8 mouse cellular contexts compared by ENCODE assay signal in the genomic region with DNA sequence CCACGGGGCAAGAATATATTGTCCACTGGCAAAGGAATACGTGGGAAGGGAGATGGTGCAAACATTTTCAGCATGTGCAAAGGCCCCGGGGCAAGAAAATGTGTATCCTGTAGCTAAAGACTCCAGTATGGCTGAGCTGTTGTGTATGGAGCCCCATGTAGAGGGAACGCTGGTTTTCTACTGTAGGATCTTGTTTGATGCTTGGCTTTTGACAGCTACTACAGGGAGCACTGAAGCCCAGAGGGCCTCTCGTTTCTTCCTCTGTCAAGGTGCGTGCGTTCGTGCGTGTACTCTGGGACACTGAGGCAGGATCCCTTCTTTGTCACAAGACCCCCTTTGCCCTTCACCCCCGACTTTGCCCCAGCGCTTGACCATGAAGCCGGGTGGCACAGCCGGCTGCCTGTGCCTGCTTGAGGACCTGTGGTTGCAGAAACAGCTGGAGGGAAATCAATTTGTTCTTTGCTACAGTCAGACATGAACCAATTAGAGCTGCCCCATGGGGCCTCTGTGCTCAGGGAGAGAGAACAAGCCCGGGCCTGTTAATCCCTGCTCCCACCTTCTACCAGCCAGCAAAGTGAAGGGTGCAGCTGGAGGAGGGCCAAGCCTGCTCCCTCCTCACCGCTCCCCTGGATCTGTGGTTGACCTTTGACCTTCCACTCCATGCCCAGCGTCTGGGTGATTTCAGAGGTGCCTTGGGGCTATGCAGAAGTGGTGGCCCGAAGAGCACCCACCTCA.
DNase-seq lines count a peak whose midpoint lies in the region; ATAC-seq and TF ChIP-seq lines count a peak whose summit lies in the region.
"Had no signal": no experiment of that assay in that cellular context is flagged by ENCODE, and none has a peak within 500 bp of the region (broad histone marks: within the 10 kb centered on the region; RNA-seq: fewer than 3 reads in every experiment).

No protein-coding gene starts in this region.

- no peaks in the 10 kb centered on the region for H3K27me3 ChIP-seq in stomach, embryonic 15.5 days (replicated peaks)
- no peaks in the 10 kb centered on the region for H3K27me3 ChIP-seq in stomach, postnatal 0 days (ENCODE audit: control insufficient read depth, insufficient read depth, low read length)
- H3K27me3 ChIP-seq in embryonic facial prominence, embryonic 11.5 days (ENCODE audit: control insufficient read depth, insufficient read depth, low read length): no peaks in the 10 kb centered on the region; the same call in 1 of the 2 replicates
- no peaks in the 10 kb centered on the region for H3K27me3 ChIP-seq in limb, embryonic 14.5 days (ENCODE audit: control insufficient read depth, insufficient read depth, low read length)
- H3K27me3 ChIP-seq in heart, embryonic 11.5 days (ENCODE audit: control insufficient read depth, insufficient read depth, low read length): no peaks in the 10 kb centered on the region; the same call in 1 of the 2 replicates
- H3K27me3 ChIP-seq: neural tube, embryonic 12.5 days had no signal

- H3K4me2 ChIP-seq in stomach, embryonic 15.5 days: no peak overlapping the region
- H3K4me2 ChIP-seq in stomach, postnatal 0 days (replicated peaks; ENCODE audit: low read depth): no peak overlapping the region
- no peak overlapping the region for H3K4me2 ChIP-seq in embryonic facial prominence, embryonic 11.5 days (ENCODE audit: low read depth, low read length)
- H3K4me2 ChIP-seq in limb, embryonic 14.5 days (replicated peaks; ENCODE audit: low read depth, low read length, severe bottlenecking): no peak overlapping the region
- H3K4me2 ChIP-seq in heart, embryonic 11.5 days: no peak overlapping the region

- no peak for TF ChIP-seq CTCF in stomach, postnatal 0 days (IDR thresholded peaks at IDR 0.05; ENCODE audit: low read depth)

- WGBS in stomach, embryonic 15.5 days: 75% methylated on average over 17 of the region's 17 CpGs
- 71% methylated on average over 17 of the region's 17 CpGs for WGBS in stomach, postnatal 0 days
- 52% methylated on average over 17 of the region's 17 CpGs for WGBS in embryonic facial prominence, embryonic 11.5 days
- 66% methylated on average over 17 of the region's 17 CpGs for WGBS in limb, embryonic 14.5 days
- WGBS in heart, embryonic 11.5 days (ENCODE audit: insufficient replicate concordance): 70% methylated on average over 17 of the region's 17 CpGs

- H3K36me3 ChIP-seq in stomach, embryonic 15.5 days: no peaks in the 10 kb centered on the region
- H3K36me3 ChIP-seq in stomach, postnatal 0 days (ENCODE audit: control insufficient read depth, insufficient read depth, low read length): no peaks in the 10 kb centered on the region
- H3K36me3 ChIP-seq in embryonic facial prominence, embryonic 11.5 days (replicated peaks; ENCODE audit: control insufficient read depth, insufficient read depth, low read depth, low read length): no peaks in the 10 kb centered on the region
- H3K36me3 ChIP-seq in limb, embryonic 14.5 days (ENCODE audit: control insufficient read depth, insufficient read depth, low read length): no peaks in the 10 kb centered on the region
- H3K36me3 ChIP-seq in heart, embryonic 11.5 days (ENCODE audit: control insufficient read depth, insufficient read depth, low read length): no peaks in the 10 kb centered on the region
- H3K36me3 ChIP-seq: neural tube, embryonic 12.5 days had no signal

- no peak for TF ChIP-seq POLR2A in limb, embryonic 14.5 days (IDR thresholded peaks at IDR 0.05; ENCODE audit: borderline replicate concordance, extremely low read depth, insufficient read depth, insufficient read length)

- intact Hi-C loops in left cerebral cortex, postnatal 10 days (cut with DNase I): no loop called here

- no peak overlapping the region for H3K27ac ChIP-seq in stomach, embryonic 15.5 days
- no peak overlapping the region for H3K27ac ChIP-seq in stomach, postnatal 0 days (replicated peaks)
- H3K27ac ChIP-seq in embryonic facial prominence, embryonic 11.5 days (replicated peaks; ENCODE audit: low read depth, low read length): 0 out of 2 replicates have a peak overlapping the region, but pooled peaks have one; percentile 9
- H3K27ac ChIP-seq in limb, embryonic 14.5 days (replicated peaks; ENCODE audit: low read depth, low read length): no peak overlapping the region
- H3K27ac ChIP-seq in heart, embryonic 11.5 days (ENCODE audit: low read depth, low read length): no peak overlapping the region
- H3K27ac ChIP-seq: neural tube, embryonic 12.5 days had no signal

- TF ChIP-seq EP300 in stomach, postnatal 0 days (optimal IDR thresholded peaks at IDR 0.05): no peak

- no peak for DNase-seq in stomach, postnatal 0 days (ENCODE audit: low spot score)
- DNase-seq in embryonic facial prominence, embryonic 11.5 days (ENCODE audit: low spot score): peak; percentile 51
- peak; percentile 52 for DNase-seq in limb, embryonic 14.5 days (ENCODE audit: low spot score)
- no peak for DNase-seq in left cerebral cortex, postnatal 10 days (ENCODE audit: extremely low spot score in 1 of 2, low spot score in 2 of 2)
- no peak for DNase-seq in layer of hippocampus, postnatal 36 days

- ATAC-seq in stomach, embryonic 15.5 days (ENCODE audit: insufficient read depth, low FRiP score, low read depth): peak; percentile 29; the same call in 1 of the 2 replicates
- no peak for ATAC-seq in stomach, postnatal 0 days (ENCODE audit: low FRiP score, low TSS enrichment)
- no peak for ATAC-seq in embryonic facial prominence, embryonic 11.5 days (replicated peaks; ENCODE audit: insufficient number of reproducible peaks, low FRiP score, low TSS enrichment, low read depth)
- no peak for ATAC-seq in limb, embryonic 14.5 days (ENCODE audit: low FRiP score, low read depth)
- no peak for ATAC-seq in heart, embryonic 11.5 days (replicated peaks; ENCODE audit: insufficient number of reproducible peaks, low FRiP score, low TSS enrichment)

- peaks cover 32% of the 10 kb centered on the region for H3K4me1 ChIP-seq in stomach, embryonic 15.5 days
- peaks cover 5% of the 10 kb centered on the region; the same call in 1 of the 2 replicates for H3K4me1 ChIP-seq in stomach, postnatal 0 days (replicated peaks; ENCODE audit: control insufficient read depth, insufficient read depth)
- H3K4me1 ChIP-seq in embryonic facial prominence, embryonic 11.5 days (ENCODE audit: control insufficient read depth, insufficient read depth, low read length): no peaks in the 10 kb centered on the region
- H3K4me1 ChIP-seq in limb, embryonic 14.5 days (ENCODE audit: control insufficient read depth, insufficient read depth, low read length): peaks cover 19% of the 10 kb centered on the region
- H3K4me1 ChIP-seq in heart, embryonic 11.5 days (ENCODE audit: control insufficient read depth, insufficient read depth, low read length): peaks cover 4% of the 10 kb centered on the region

- no peak overlapping the region for H3K9ac ChIP-seq in stomach, embryonic 15.5 days
- H3K9ac ChIP-seq in stomach, postnatal 0 days (ENCODE audit: low read length): no peak overlapping the region
- H3K9ac ChIP-seq in embryonic facial prominence, embryonic 11.5 days (replicated peaks; ENCODE audit: low read length): no peak overlapping the region
- no peak overlapping the region for H3K9ac ChIP-seq in limb, embryonic 14.5 days (ENCODE audit: low read depth, low read length, severe bottlenecking)
- no peak overlapping the region for H3K9ac ChIP-seq in heart, embryonic 11.5 days (ENCODE audit: low read depth, low read length)

- H3K4me3 ChIP-seq in stomach, embryonic 15.5 days (replicated peaks): no peak overlapping the region
- no peak overlapping the region for H3K4me3 ChIP-seq in stomach, postnatal 0 days (ENCODE audit: low read depth, low read length)
- H3K4me3 ChIP-seq in embryonic facial prominence, embryonic 11.5 days (ENCODE audit: low read depth, low read length): no peak overlapping the region
- no peak overlapping the region for H3K4me3 ChIP-seq in limb, embryonic 14.5 days (replicated peaks; ENCODE audit: low read length)
- no peak overlapping the region for H3K4me3 ChIP-seq in heart, embryonic 11.5 days (ENCODE audit: low read depth, low read length)
- H3K4me3 ChIP-seq: neural tube, embryonic 12.5 days had no signal

- no peaks in the 10 kb centered on the region for H3K9me3 ChIP-seq in stomach, embryonic 15.5 days
- no peaks in the 10 kb centered on the region for H3K9me3 ChIP-seq in stomach, postnatal 0 days (ENCODE audit: control insufficient read depth, low read length)
- H3K9me3 ChIP-seq in embryonic facial prominence, embryonic 11.5 days (replicated peaks; ENCODE audit: control insufficient read depth, low read length): no peaks in the 10 kb centered on the region
- no peaks in the 10 kb centered on the region for H3K9me3 ChIP-seq in limb, embryonic 14.5 days (ENCODE audit: control insufficient read depth, low read length)
- no peaks in the 10 kb centered on the region for H3K9me3 ChIP-seq in heart, embryonic 11.5 days (replicated peaks; ENCODE audit: control insufficient read depth, low read length)
- H3K9me3 ChIP-seq: neural tube, embryonic 12.5 days had no signal

Comparison
In these comparisons a context has a peak if more than half of its experiments do, and no peak if none do; other contexts are left out.
1. DNase-seq: peak in embryonic facial prominence, embryonic 11.5 days (single experiment) and limb, embryonic 14.5 days (single experiment); none in stomach, postnatal 0 days (single experiment), left cerebral cortex, postnatal 10 days (0 of 2) and layer of hippocampus, postnatal 36 days (0 of 2).